Comparison of ENCODE assay signal across 9 mouse cellular contexts in genomic region chr14:7801831-7802230, GRCm38 (mm10). TPM values are rescaled to one million over a fixed set of nuclear protein-coding genes. Genes with fewer than 3 reads are reported as not detected.
DNase-seq lines count a peak whose midpoint lies in the region; ATAC-seq and TF ChIP-seq lines count a peak whose summit lies in the region.
"Had no signal": no experiment of that assay in that cellular context is flagged by ENCODE, and none has a peak within 500 bp of the region (broad histone marks: within the 10 kb centered on the region; RNA-seq: fewer than 3 reads in every experiment).

No protein-coding gene starts in this region.

- no peaks in the 10 kb centered on the region for H3K36me3 ChIP-seq in hindbrain, embryonic 14.5 days (replicated peaks; ENCODE audit: control insufficient read depth, insufficient read depth)
- no peaks in the 10 kb centered on the region for H3K36me3 ChIP-seq in hindbrain, embryonic 13.5 days
- no peaks in the 10 kb centered on the region for H3K36me3 ChIP-seq in liver, embryonic 14.5 days (replicated peaks; ENCODE audit: control insufficient read depth, insufficient read depth, low read depth)
- H3K36me3 ChIP-seq: embryonic facial prominence, embryonic 15.5 days had no signal

- H3K27me3 ChIP-seq in hindbrain, embryonic 14.5 days (ENCODE audit: control insufficient read depth, insufficient read depth, low read length) = no peaks in the 10 kb centered on the region
- H3K27me3 ChIP-seq in hindbrain, embryonic 13.5 days = no peaks in the 10 kb centered on the region
- H3K27me3 ChIP-seq in liver, embryonic 14.5 days (ENCODE audit: control insufficient read depth, insufficient read depth, low read length) = no peaks in the 10 kb centered on the region
- H3K27me3 ChIP-seq: embryonic facial prominence, embryonic 15.5 days had no signal

- H3K9me3 ChIP-seq in hindbrain, embryonic 14.5 days (ENCODE audit: control insufficient read depth, low read length) = no peaks in the 10 kb centered on the region
- peaks cover 4% of the 10 kb centered on the region; the same call in 1 of the 2 replicates for H3K9me3 ChIP-seq in hindbrain, embryonic 13.5 days
- no peaks in the 10 kb centered on the region for H3K9me3 ChIP-seq in liver, embryonic 14.5 days (ENCODE audit: control insufficient read depth, low read length)
- H3K9me3 ChIP-seq: embryonic facial prominence, embryonic 15.5 days had no signal

- no peak for ATAC-seq in hindbrain, embryonic 14.5 days (ENCODE audit: low FRiP score)
- ATAC-seq in hindbrain, embryonic 13.5 days (ENCODE audit: low FRiP score) = no peak
- ATAC-seq in common myeloid progenitor, adult 5-6 weeks (replicated peaks; ENCODE audit: low read depth, poor library complexity, severe bottlenecking) = peak; percentile 65; the same call in 1 of the 2 replicates
- no peak for ATAC-seq in liver, embryonic 14.5 days (ENCODE audit: insufficient read depth)

- H3K9ac ChIP-seq in hindbrain, embryonic 14.5 days = no peak overlapping the region
- H3K9ac ChIP-seq in hindbrain, embryonic 13.5 days = no peak overlapping the region
- no peak overlapping the region for H3K9ac ChIP-seq in liver, embryonic 14.5 days (replicated peaks)
- H3K9ac ChIP-seq: embryonic facial prominence, embryonic 15.5 days had no signal

- H3K27ac ChIP-seq in hindbrain, embryonic 14.5 days = no peak overlapping the region
- H3K27ac ChIP-seq in hindbrain, embryonic 13.5 days = no peak overlapping the region
- no peak overlapping the region for H3K27ac ChIP-seq in liver, embryonic 14.5 days
- H3K27ac ChIP-seq: embryonic facial prominence, embryonic 15.5 days had no signal

- WGBS in hindbrain, embryonic 14.5 days = 13% methylated on average over 4 of the region's 4 CpGs
- 24% methylated on average over 4 of the region's 4 CpGs for WGBS in hindbrain, embryonic 13.5 days
- 14% methylated on average over 4 of the region's 4 CpGs for WGBS in liver, embryonic 14.5 days (ENCODE audit: insufficient replicate concordance)

- TF ChIP-seq CTCF in liver, embryonic 14.5 days (IDR thresholded peaks at IDR 0.05; ENCODE audit: low read depth) = peak; percentile 56

- H3K4me3 ChIP-seq in hindbrain, embryonic 14.5 days (replicated peaks; ENCODE audit: low read length) = no peak overlapping the region
- no peak overlapping the region for H3K4me3 ChIP-seq in hindbrain, embryonic 13.5 days
- H3K4me3 ChIP-seq in liver, embryonic 14.5 days (ENCODE audit: insufficient read depth in 1 of 2, low read depth in 2 of 2, low read length in 2 of 2) = no peak overlapping the region
- H3K4me3 ChIP-seq: embryonic facial prominence, embryonic 15.5 days had no signal

- peak; percentile 60 for DNase-seq in hindbrain, embryonic 14.5 days (ENCODE audit: low spot score)
- DNase-seq in B cell, adult 2 months = peak; percentile 50 to 55
- DNase-seq in ES-CJ7 (ENCODE audit: low read depth, low spot score) = peak; percentile 76
- DNase-seq in liver, embryonic 14.5 days (ENCODE audit: low read depth in 3 of 3, low spot score in 3 of 3) = no peak
- DNase-seq in testis, postnatal 10 days (ENCODE audit: low spot score) = peak; percentile 58
- no peak for DNase-seq in ovary, adult 18-20 months (ENCODE audit: low spot score)

- H3K4me1 ChIP-seq in hindbrain, embryonic 14.5 days (replicated peaks; ENCODE audit: control insufficient read depth, insufficient read depth, low read length) = no peaks in the 10 kb centered on the region
- H3K4me1 ChIP-seq in hindbrain, embryonic 13.5 days (replicated peaks) = no peaks in the 10 kb centered on the region
- H3K4me1 ChIP-seq in liver, embryonic 14.5 days (replicated peaks; ENCODE audit: control insufficient read depth in 2 of 2, insufficient read depth in 2 of 2, low read length in 1 of 2) = no peaks in the 10 kb centered on the region
- H3K4me1 ChIP-seq: embryonic facial prominence, embryonic 15.5 days had no signal

- H3K4me2 ChIP-seq in hindbrain, embryonic 14.5 days (replicated peaks) = no peak overlapping the region
- no peak overlapping the region for H3K4me2 ChIP-seq in hindbrain, embryonic 13.5 days
- H3K4me2 ChIP-seq in liver, embryonic 14.5 days (ENCODE audit: low read depth) = no peak overlapping the region
- H3K4me2 ChIP-seq: embryonic facial prominence, embryonic 15.5 days had no signal

- no peak for TF ChIP-seq EP300 in liver, embryonic 14.5 days (IDR thresholded peaks at IDR 0.05; ENCODE audit: low read depth)

RNA-seq across cellular contexts. Expression of gene Gm26661, which starts 10.4 kb away (rescaled TPM):
- polyA plus RNA-seq in hindbrain, embryonic 14.5 days (2014; fragmentation: Nextera tagmentation; extraction: Ambion mirVana) = not detected in 2 replicates
- not detected in 2 replicates for polyA plus RNA-seq in hindbrain, embryonic 13.5 days (2015; fragmentation: Nextera tagmentation; extraction: Ambion mirVana)
- not detected in 2 replicates for total RNA-seq in common myeloid progenitor, adult 5-6 weeks (2017)
- not detected in 2 replicates for polyA plus RNA-seq in liver, embryonic 14.5 days (2012; rRNA removed)
- polyA plus RNA-seq in liver, embryonic 14.5 days (2014; fragmentation: Nextera tagmentation; extraction: Ambion mirVana) = not detected in 2 replicates
- polyA plus RNA-seq: embryonic facial prominence, embryonic 15.5 days had no signal

RNA-seq across cellular contexts. Expression of gene Flnb, which starts 15.9 kb away (rescaled TPM):
- 7.4 and 9.0 TPM in 2 replicates for polyA plus RNA-seq in hindbrain, embryonic 14.5 days (2014; fragmentation: Nextera tagmentation; extraction: Ambion mirVana)
- polyA plus RNA-seq in hindbrain, embryonic 13.5 days (2015; fragmentation: Nextera tagmentation; extraction: Ambion mirVana) = 6.5 and 7.4 TPM in 2 replicates
- total RNA-seq in common myeloid progenitor, adult 5-6 weeks (2017) = 14.3 and 16.9 TPM in 2 replicates
- 3.2 and 3.7 TPM in 2 replicates for polyA plus RNA-seq in liver, embryonic 14.5 days (2012; rRNA removed)
- 3.2 and 3.6 TPM in 2 replicates for polyA plus RNA-seq in liver, embryonic 14.5 days (2014; fragmentation: Nextera tagmentation; extraction: Ambion mirVana)

Comparison
In these comparisons a context has a peak if more than half of its experiments do, and no peak if none do; other contexts are left out.
1. DNase-seq: peak in hindbrain, embryonic 14.5 days (single experiment), B cell, adult 2 months (2 of 2), ES-CJ7 (single experiment) and testis, postnatal 10 days (single experiment); none in liver, embryonic 14.5 days (0 of 3) and ovary, adult 18-20 months (single experiment).